Mouse (Mus musculus) granulocyte monocyte progenitor cell, adult 5-6 weeks (primary cell): Measurements from ENCODE around the gene Slit3. TPM values are rescaled to one million over a fixed set of nuclear protein-coding genes. Genes with fewer than 3 reads are reported as not detected.

ENCODE experiments used
- ATAC-seq: replicated peaks from 2 replicates; pipeline ENCODE4 v1.8.0; 2016; ENCODE audit warnings: mild to moderate bottlenecking, moderate TSS enrichment, inconsistent platforms; ENCODE audit not compliant: poor library complexity, severe bottlenecking
- total RNA-seq, 2 experiments: library from RNA; stranded (forward) in 1 of 2; stranded (reverse) in 1 of 2; fragments of 200-712, 200-1000 nt in 1 of 2; fragments of >200 nt in 1 of 2; fragmentation: Nextera tagmentation in 1 of 2; gene quantifications; 2 replicates each; pipeline ENCODE4 v1.2.3; 2014 to 2017

Slit3 gene
- total RNA-seq, 2 experiments from 2014 or later, result not detected

DNA sequence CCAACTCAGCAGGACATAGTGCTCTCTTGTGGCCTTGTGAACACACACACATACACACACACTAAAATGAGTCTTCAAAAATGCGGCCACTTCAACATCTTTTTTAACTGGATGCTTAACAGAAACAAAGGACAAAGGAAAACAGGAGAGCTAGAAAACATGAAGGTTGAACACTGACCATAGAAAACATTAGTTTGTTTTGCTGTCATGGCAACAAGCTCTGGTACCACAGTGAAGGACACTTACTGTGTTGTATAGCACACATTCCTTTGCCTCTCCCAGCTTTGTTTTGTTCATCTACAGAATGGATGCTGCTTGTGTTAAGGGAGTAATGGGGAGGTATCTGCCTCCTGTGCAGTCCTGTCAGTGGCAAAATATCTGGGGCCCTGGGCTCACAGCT, 206.9 kb downstream of the Slit3 start:
- ATAC-seq, result no peak

DNA sequence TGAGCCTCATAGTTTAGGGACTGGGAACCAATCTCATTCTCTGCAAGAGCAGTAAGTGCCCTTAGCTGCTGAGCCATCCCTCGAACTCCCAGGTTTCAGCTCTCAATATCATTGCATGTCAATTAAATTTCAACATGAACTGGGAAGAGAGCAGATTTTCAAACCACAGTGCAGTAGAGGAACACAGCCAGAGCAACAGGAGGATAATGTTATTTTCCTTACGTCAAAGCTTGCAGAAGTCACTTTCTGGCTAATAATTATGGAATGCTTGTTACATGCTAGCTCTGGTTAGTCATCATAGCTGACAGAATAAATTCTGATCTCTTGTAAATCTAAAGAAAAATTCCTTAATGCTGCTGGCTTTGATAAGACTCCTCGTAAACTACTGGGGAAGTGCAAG, 210.5 kb downstream of the Slit3 start:
- ATAC-seq, result no peak

- no peak for ATAC-seq
These were observed 215.5 kb downstream of the Slit3 start for GRCm38 (mm10) chr11:35336558-35336957.

DNA sequence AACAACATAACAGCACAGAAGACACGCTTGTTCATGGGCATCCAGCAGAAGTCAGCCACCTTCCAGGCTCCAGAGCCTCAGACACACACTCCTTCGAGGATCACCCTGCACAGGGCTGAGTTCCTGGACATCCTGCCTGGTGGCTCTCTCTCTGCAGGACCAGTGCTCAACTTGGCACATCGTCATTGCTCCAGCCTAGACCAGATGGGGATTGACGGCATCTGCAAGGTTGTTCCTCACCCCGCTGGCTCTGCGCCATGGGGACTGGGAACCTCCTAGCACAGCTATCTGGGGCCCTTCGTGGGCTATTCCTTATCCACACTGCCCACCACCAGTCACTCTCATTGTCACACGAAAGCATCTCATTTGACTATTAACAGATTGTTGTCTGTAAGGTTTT, 216.5 kb downstream of the Slit3 start:
- no peak for ATAC-seq

GRCm38 (mm10) chr11:35337927-35338819, 217.1 kb downstream of the Slit3 start:
- ATAC-seq, result no peak

GRCm38 (mm10) chr11:35340752-35341151, 219.7 kb downstream of the Slit3 start:
- ATAC-seq, result no peak

GRCm38 (mm10) chr11:35342486-35342885, 221.5 kb downstream of the Slit3 start:
- ATAC-seq, result no peak

- ATAC-seq, result no peak
These were observed 224.9 kb downstream of the Slit3 start for GRCm38 (mm10) chr11:35345696-35346480.

GRCm38 (mm10) chr11:35348099-35348498, 227.1 kb downstream of the Slit3 start:
- ATAC-seq, result no peak

- ATAC-seq, result no peak
These were observed 229.9 kb downstream of the Slit3 start for GRCm38 (mm10) chr11:35350968-35351367.

- no peak for ATAC-seq
These were observed 230.4 kb downstream of the Slit3 start for GRCm38 (mm10) chr11:35351376-35351775.

DNA sequence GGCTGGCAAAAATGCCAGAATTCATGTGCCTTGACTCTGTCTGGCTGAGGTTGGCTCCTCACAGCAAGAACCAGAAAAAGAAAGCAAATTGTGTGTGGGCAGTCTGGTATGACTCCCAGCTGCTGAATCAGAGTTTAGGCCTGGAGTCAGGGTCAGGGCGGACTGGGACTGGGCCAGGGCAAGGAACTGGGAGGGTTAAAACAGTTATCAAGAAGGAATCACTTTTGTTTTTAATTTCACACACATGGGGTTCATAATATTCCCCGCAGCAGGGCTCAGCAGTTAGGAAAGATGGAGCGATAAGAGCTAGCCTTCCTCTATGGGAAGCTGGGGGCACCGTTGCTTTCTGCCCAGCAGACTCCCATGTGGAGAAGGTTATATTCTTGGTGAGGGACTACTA, 234.8 kb downstream of the Slit3 start:
- no peak for ATAC-seq

DNA sequence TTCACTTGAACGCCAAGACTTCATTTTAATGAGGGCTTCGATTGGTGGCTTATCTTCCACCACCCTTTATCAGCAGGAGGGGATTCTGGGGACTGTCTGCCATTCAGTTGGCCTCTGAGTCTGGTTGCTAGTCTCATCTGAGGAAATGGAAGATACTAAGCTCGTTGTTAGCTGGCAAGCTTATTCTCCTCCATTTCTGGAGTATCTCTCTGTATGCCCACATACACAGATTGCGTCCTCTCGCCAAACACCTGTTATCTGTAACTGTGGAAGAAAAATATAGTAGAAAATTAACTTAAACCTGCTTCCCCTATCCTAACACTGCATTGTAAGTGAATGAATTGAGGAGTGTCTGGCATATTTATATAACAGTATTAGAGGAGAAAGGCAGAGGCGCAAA, 240.0 kb downstream of the Slit3 start:
- no peak for ATAC-seq

DNA sequence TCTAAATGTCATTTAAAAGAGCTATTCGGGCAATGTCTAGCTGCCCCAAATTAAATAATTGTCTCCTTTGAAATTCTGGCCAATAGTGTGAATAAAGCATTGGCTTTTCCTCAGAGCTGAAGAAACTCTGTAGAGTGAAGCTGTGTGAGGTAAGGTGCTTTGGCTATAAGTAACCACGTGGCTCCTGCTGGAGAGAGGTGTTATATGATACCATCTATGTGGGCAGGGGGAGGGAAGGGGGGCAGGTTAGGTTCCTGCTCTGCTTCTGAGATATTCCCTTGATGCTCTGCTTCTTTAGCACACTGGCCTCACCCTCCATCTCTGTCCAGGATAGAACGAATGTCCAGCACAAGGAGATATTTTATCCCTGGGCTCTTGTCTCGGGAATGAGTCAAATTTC, 242.0 kb downstream of the Slit3 start:
- no peak for ATAC-seq

GRCm38 (mm10) chr11:35364469-35364868, 243.4 kb downstream of the Slit3 start:
- no peak for ATAC-seq

- no peak for ATAC-seq
These were observed 244.5 kb downstream of the Slit3 start for GRCm38 (mm10) chr11:35365510-35365931.

DNA sequence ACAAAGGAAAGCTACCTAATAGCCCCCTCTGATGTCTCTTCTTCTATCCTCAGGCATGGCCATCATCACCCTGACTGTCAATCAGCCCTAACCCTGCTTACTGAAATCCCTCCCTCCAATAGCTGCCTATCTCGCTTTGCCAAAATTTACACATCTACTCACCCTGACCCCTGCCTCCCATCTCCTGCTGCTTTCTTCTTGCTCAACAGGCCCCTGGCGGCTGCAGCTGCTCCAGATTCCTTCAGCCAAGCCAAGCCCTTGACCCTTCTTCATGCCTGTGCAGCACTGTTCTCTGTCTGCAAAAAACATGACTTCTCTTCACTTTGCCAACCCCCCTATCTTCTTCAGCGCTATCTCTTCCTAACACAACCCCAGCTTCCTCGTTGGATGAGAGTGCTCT, 245.6 kb downstream of the Slit3 start:
- no peak for ATAC-seq

- no peak for ATAC-seq
These were observed 246.2 kb downstream of the Slit3 start for GRCm38 (mm10) chr11:35367248-35367647.

DNA sequence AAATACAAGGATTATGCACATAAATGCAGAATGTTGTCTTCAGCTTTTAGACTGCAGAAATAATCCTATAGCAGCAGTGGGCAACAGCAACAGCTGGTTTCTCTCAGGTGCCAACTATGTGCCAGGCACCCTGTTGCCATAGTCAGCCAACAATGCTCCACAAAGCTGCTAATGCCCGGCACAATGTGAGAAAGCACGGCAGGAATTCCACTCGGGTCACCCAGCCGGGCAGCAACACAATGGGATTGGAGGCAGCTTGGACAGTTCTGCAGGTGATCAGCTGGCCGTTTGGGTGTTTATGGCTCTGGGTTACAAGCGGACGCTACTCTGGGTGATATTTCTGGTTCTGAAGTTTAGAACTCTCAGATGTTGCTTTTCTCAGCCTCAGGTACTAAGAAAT, 248.9 kb downstream of the Slit3 start:
- ATAC-seq, result no peak

DNA sequence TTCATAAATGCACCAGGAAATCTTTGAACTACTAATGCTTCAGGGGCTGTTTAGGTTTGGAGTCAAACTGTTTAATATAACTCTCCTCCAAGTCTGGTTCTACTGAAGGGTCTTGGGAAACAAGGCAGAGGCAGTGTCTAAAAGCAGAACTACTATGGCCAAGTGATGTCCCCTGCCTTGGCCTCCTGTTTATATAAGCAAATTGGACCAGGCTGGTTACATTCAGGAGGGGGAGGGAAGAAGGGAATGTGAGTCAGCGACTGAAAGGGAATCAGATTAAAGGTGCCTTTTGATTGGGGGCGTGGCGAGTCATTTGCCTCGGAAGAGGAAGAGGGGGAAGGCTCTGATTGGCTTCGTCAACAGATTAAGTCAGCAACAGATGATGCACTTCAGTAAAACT, 249.7 kb downstream of the Slit3 start:
- ATAC-seq, result no peak

- no peak for ATAC-seq
These were observed 251.4 kb downstream of the Slit3 start for GRCm38 (mm10) chr11:35372410-35372809.
